ENCODE assay signal across 30 mouse cellular contexts in genomic region chr9:119346376-119346775, GRCm38 (mm10). TPM values are rescaled to one million over a fixed set of nuclear protein-coding genes. Genes with fewer than 3 reads are reported as not detected.
DNase-seq lines count a peak whose midpoint lies in the region; ATAC-seq lines count a peak whose summit lies in the region.
"Had no signal": no experiment of that assay in that cellular context is flagged by ENCODE, and none has a peak within 500 bp of the region (broad histone marks: within the 10 kb centered on the region; RNA-seq: fewer than 3 reads in every experiment).

No protein-coding gene starts in this region.

- WGBS in midbrain, embryonic 11.5 days = 96% methylated on average over 8 of the region's 8 CpGs
- 92% methylated on average over 8 of the region's 8 CpGs for WGBS in midbrain, embryonic 14.5 days

- peaks cover 8% of the 10 kb centered on the region for H3K4me1 ChIP-seq in midbrain, embryonic 11.5 days (ENCODE audit: control insufficient read depth, insufficient read depth, low read length)
- peaks cover 11% of the 10 kb centered on the region for H3K4me1 ChIP-seq in midbrain, embryonic 14.5 days (ENCODE audit: control insufficient read depth, insufficient read depth, low read length)

- H3K36me3 ChIP-seq in midbrain, embryonic 11.5 days (ENCODE audit: control insufficient read depth, insufficient read depth, low read length) = peaks cover 17% of the 10 kb centered on the region
- peaks cover 68% of the 10 kb centered on the region for H3K36me3 ChIP-seq in midbrain, embryonic 14.5 days (ENCODE audit: control insufficient read depth, insufficient read depth, low read length)

- DNase-seq in adrenal gland, adult (ENCODE audit: inconsistent age in 2 of 2, low spot score in 1 of 2) = peak; percentile 43 to 75
- no peak for DNase-seq in adrenal gland, adult 8-10 months
- peak; percentile 6 for DNase-seq in cerebellum, adult 9-11 months
- no peak for DNase-seq in cerebellum, adult 11 months
- peak; percentile 60 for DNase-seq in midbrain, embryonic 11.5 days (ENCODE audit: low spot score, missing footprints)
- no peak for DNase-seq in midbrain, embryonic 14.5 days
- no peak for DNase-seq in thymus, postnatal 10 days (ENCODE audit: low spot score in 2 of 2)
- DNase-seq: cerebellum, adult 18-20 months; cerebellum, adult 9-10 months; cerebellum, postnatal 25 days; forebrain, postnatal 0 days; gastrocnemius, adult 2 months; gastrocnemius, postnatal 14 days; heart, adult 11 months; heart, postnatal 14 days; heart, postnatal 4 days had no signal

- H3K9ac ChIP-seq in midbrain, embryonic 11.5 days (ENCODE audit: low read length) = no peak overlapping the region
- H3K9ac ChIP-seq in midbrain, embryonic 14.5 days (replicated peaks; ENCODE audit: low read length) = no peak overlapping the region
- H3K9ac ChIP-seq: embryonic facial prominence, embryonic 12.5 days; embryonic facial prominence, embryonic 15.5 days; forebrain, postnatal 0 days; heart, embryonic 13.5 days; hindbrain, embryonic 14.5 days had no signal

- no peaks in the 10 kb centered on the region for H3K27me3 ChIP-seq in midbrain, embryonic 11.5 days (ENCODE audit: control insufficient read depth, insufficient read depth, low read length)
- H3K27me3 ChIP-seq in midbrain, embryonic 14.5 days (ENCODE audit: control insufficient read depth, insufficient read depth, low read length) = no peaks in the 10 kb centered on the region
- H3K27me3 ChIP-seq: embryonic facial prominence, embryonic 12.5 days; embryonic facial prominence, embryonic 15.5 days; heart, embryonic 13.5 days had no signal

- no peak overlapping the region for H3K4me3 ChIP-seq in midbrain, embryonic 11.5 days (ENCODE audit: low read depth, low read length)
- no peak overlapping the region for H3K4me3 ChIP-seq in midbrain, embryonic 14.5 days (replicated peaks; ENCODE audit: low read depth, low read length)
- H3K4me3 ChIP-seq: embryonic facial prominence, embryonic 12.5 days; embryonic facial prominence, embryonic 15.5 days; gastrocnemius, adult 2 months; heart, embryonic 13.5 days had no signal

- H3K27ac ChIP-seq in midbrain, embryonic 11.5 days (ENCODE audit: low read depth, low read length) = no peak overlapping the region
- no peak overlapping the region for H3K27ac ChIP-seq in midbrain, embryonic 14.5 days (replicated peaks; ENCODE audit: low read depth, low read length)
- H3K27ac ChIP-seq: embryonic facial prominence, embryonic 12.5 days; embryonic facial prominence, embryonic 15.5 days; gastrocnemius, adult 2 months; heart, embryonic 13.5 days; hindbrain, embryonic 14.5 days; hindbrain, postnatal 0 days had no signal

- no peak for ATAC-seq in midbrain, embryonic 11.5 days (ENCODE audit: low FRiP score)
- no peak for ATAC-seq in midbrain, embryonic 14.5 days (ENCODE audit: low FRiP score, low TSS enrichment)
- ATAC-seq: activated CD4-positive, CD25-positive, alpha-beta regulatory T cell, adult 4 months; forebrain, embryonic 14.5 days; forebrain, postnatal 0 days; hindbrain, postnatal 0 days; inflammation-experienced regulatory T-cells, adult 6 months; intestine, embryonic 16.5 days had no signal

- H3K4me2 ChIP-seq in midbrain, embryonic 11.5 days = no peak overlapping the region
- H3K4me2 ChIP-seq in midbrain, embryonic 14.5 days (ENCODE audit: low read length) = no peak overlapping the region
- H3K4me2 ChIP-seq: embryonic facial prominence, embryonic 12.5 days; embryonic facial prominence, embryonic 15.5 days; heart, embryonic 13.5 days; hindbrain, embryonic 14.5 days had no signal

- H3K9me3 ChIP-seq in midbrain, embryonic 11.5 days (ENCODE audit: control insufficient read depth, low read length) = no peaks in the 10 kb centered on the region
- no peaks in the 10 kb centered on the region for H3K9me3 ChIP-seq in midbrain, embryonic 14.5 days (ENCODE audit: control insufficient read depth, low read length)
- H3K9me3 ChIP-seq: embryonic facial prominence, embryonic 12.5 days; embryonic facial prominence, embryonic 15.5 days; heart, embryonic 13.5 days had no signal

RNA-seq across cellular contexts. Expression of gene Myd88, which starts 5.2 kb away (rescaled TPM):
- 10 to 100 TPM; 28.2 to 43.0 (median 31.7) TPM for total RNA-seq in adrenal gland, adult 8-10 months (2022)
- polyA plus RNA-seq in midbrain, embryonic 11.5 days (2014; fragmentation: Nextera tagmentation; extraction: Ambion mirVana) = 6.3 and 7.6 TPM in 2 replicates
- polyA plus RNA-seq in midbrain, embryonic 14.5 days (2014; fragmentation: Nextera tagmentation; extraction: Ambion mirVana) = 3.4 and 5.6 TPM in 2 replicates

RNA-seq across cellular contexts. Expression of gene Acaa1a, which starts 6.9 kb away (rescaled TPM):
- total RNA-seq in adrenal gland, adult 8-10 months (2022) = 100 to 1,000 TPM; 128 to 155 (median 138) TPM
- polyA plus RNA-seq in midbrain, embryonic 11.5 days (2014; fragmentation: Nextera tagmentation; extraction: Ambion mirVana) = 52.7 and 61.2 TPM in 2 replicates
- 85.4 and 92.0 TPM in 2 replicates for polyA plus RNA-seq in midbrain, embryonic 14.5 days (2014; fragmentation: Nextera tagmentation; extraction: Ambion mirVana)

RNA-seq across cellular contexts. Expression of gene Xylb, which starts 10.8 kb away (rescaled TPM):
- 1 to 10 TPM in 3 of 4 experiments, under 1 TPM in 1; 0.87 to 2.2 (median 1.5) TPM for total RNA-seq in adrenal gland, adult 8-10 months (2022)
- 5.4 and 6.5 TPM in 2 replicates for polyA plus RNA-seq in midbrain, embryonic 11.5 days (2014; fragmentation: Nextera tagmentation; extraction: Ambion mirVana)
- 1.5 and 2.4 TPM in 2 replicates for polyA plus RNA-seq in midbrain, embryonic 14.5 days (2014; fragmentation: Nextera tagmentation; extraction: Ambion mirVana)

RNA-seq across cellular contexts. Expression of gene Slc22a14, which starts 19.0 kb away (rescaled TPM):
- not detected for total RNA-seq in adrenal gland, adult 8-10 months (2022)
- polyA plus RNA-seq in midbrain, embryonic 11.5 days (2014; fragmentation: Nextera tagmentation; extraction: Ambion mirVana) = not detected in 2 replicates
- polyA plus RNA-seq in midbrain, embryonic 14.5 days (2014; fragmentation: Nextera tagmentation; extraction: Ambion mirVana) = not detected in 2 replicates
- total RNA-seq: common myeloid progenitor, adult 5-6 weeks; forebrain, postnatal 0 days; gastrocnemius, adult 2 months; gastrocnemius, postnatal 14 days; gastrocnemius, postnatal 4 days; hindbrain, postnatal 0 days had no signal
- polyA plus RNA-seq: activated CD4-positive, CD25-positive, alpha-beta regulatory T cell, adult 4 months; embryonic facial prominence, embryonic 12.5 days; forebrain, embryonic 11.5 days; forebrain, embryonic 14.5 days; forebrain, postnatal 0 days; frontal cortex, adult 2 months; heart, embryonic 13.5 days; hindbrain, embryonic 11.5 days; hindbrain, embryonic 14.5 days; hindbrain, postnatal 0 days; inflammation-experienced regulatory T-cells, adult 6 months had no signal

RNA-seq across cellular contexts. Expression of gene Oxsr1, which starts 24.1 kb away (rescaled TPM):
- total RNA-seq in adrenal gland, adult 8-10 months (2022) = 10 to 100 TPM; 33.7 to 40.6 (median 37.8) TPM
- 15.5 and 16.2 TPM in 2 replicates for polyA plus RNA-seq in midbrain, embryonic 11.5 days (2014; fragmentation: Nextera tagmentation; extraction: Ambion mirVana)
- 13.0 and 18.2 TPM in 2 replicates for polyA plus RNA-seq in midbrain, embryonic 14.5 days (2014; fragmentation: Nextera tagmentation; extraction: Ambion mirVana)

Comparison
In these comparisons a context has a peak if more than half of its experiments do, and no peak if none do; other contexts are left out.
1. DNase-seq: peak in adrenal gland, adult (2 of 2), cerebellum, adult 9-11 months (single experiment) and midbrain, embryonic 11.5 days (single experiment); none in adrenal gland, adult 8-10 months (single experiment), cerebellum, adult 11 months (single experiment), midbrain, embryonic 14.5 days (single experiment) and thymus, postnatal 10 days (0 of 2).